Mouse (Mus musculus): Measurements from ENCODE around the gene Lhfp. TPM values are rescaled to one million over a fixed set of nuclear protein-coding genes. Genes with fewer than 3 reads are reported as not detected.

Gene Lhfp
- polyA plus RNA-seq, 1 experiment from 2014 or later = 89.7 TPM

DNA sequence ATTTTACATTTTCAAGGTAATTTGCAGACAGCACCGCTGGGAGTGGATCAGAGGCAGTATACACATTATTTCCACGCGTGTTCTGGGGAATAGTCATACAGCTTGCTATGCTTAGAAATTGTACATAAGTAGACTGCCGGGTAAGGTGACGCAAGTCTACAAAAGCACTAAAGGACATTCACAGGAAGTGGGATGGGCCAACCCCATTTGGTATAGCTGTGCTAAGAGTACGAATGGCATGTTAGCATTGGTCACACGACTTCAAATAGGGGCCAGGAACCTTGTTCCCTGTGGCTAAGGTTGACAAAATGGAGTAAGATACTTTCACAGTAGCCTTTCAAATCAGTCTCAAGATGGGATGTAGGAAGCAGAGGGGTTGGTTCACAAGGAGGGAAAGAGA is 4.4 kb upstream of the Lhfp start:
- no peak overlapping the region for H3K27ac ChIP-seq (ENCODE audit: low read depth, low read length)
- WGBS = 76% methylated on average over 7 of the region's 7 CpGs
- no peak for ATAC-seq (ENCODE audit: low FRiP score, low TSS enrichment)

DNA sequence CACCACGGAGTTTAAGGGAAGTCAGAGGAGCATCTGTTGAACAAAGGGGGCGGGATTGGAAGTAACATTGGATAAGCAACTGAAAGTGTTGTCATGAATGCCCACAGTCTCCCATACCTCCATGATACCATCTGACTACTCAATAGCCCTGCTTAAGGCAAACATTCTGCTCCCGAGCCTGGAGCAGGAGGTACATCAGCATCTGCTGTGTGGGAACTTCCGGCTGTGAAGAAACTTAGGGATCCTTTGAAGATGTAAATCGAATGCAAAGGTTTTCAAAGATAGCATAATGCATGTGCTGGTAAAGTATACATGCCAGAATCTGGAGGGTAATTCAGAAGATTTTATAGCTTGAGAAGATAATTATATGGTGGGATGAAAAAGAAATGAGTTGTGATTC is 2.4 kb upstream of the Lhfp start:
- WGBS = 78% methylated on average over 5 of the region's 5 CpGs
- no peak overlapping the region for H3K4me2 ChIP-seq (replicated peaks; ENCODE audit: low read depth, low read length)
- no peaks in the 10 kb centered on the region for H3K27me3 ChIP-seq (ENCODE audit: control insufficient read depth, insufficient read depth, low read length)
- no peak overlapping the region for H3K27ac ChIP-seq (ENCODE audit: low read depth, low read length)
- no peak overlapping the region for H3K4me3 ChIP-seq (ENCODE audit: low read length)
- H3K9ac ChIP-seq (ENCODE audit: low read depth, low read length) = no peak overlapping the region
- H3K4me1 ChIP-seq (ENCODE audit: control insufficient read depth, insufficient read depth, low read length) = 0 out of 2 replicates have a peak, but pooled peaks cover 9% of the 10 kb centered on the region
- no peaks in the 10 kb centered on the region; the same call in 1 of the 2 replicates for H3K36me3 ChIP-seq (ENCODE audit: control insufficient read depth, insufficient read depth, low read length)
- no peaks in the 10 kb centered on the region for H3K9me3 ChIP-seq (ENCODE audit: control insufficient read depth, low read length)
- ATAC-seq (ENCODE audit: low FRiP score, low TSS enrichment) = no peak

More for the DNA sequence above, 4.4 kb upstream of the Lhfp start:
- H3K27me3 ChIP-seq (ENCODE audit: control insufficient read depth, insufficient read depth, low read length) = no peaks in the 10 kb centered on the region
- no peaks in the 10 kb centered on the region for H3K9me3 ChIP-seq (ENCODE audit: control insufficient read depth, low read length)
- 0 out of 2 replicates have a peak, but pooled peaks cover 3% of the 10 kb centered on the region for H3K4me1 ChIP-seq (ENCODE audit: control insufficient read depth, insufficient read depth, low read length)
- no peak overlapping the region for H3K4me3 ChIP-seq (ENCODE audit: low read length)
- H3K4me2 ChIP-seq (replicated peaks; ENCODE audit: low read depth, low read length) = no peak overlapping the region
- H3K9ac ChIP-seq (ENCODE audit: low read depth, low read length) = no peak overlapping the region
- H3K36me3 ChIP-seq (ENCODE audit: control insufficient read depth, insufficient read depth, low read length) = no peaks in the 10 kb centered on the region

DNA sequence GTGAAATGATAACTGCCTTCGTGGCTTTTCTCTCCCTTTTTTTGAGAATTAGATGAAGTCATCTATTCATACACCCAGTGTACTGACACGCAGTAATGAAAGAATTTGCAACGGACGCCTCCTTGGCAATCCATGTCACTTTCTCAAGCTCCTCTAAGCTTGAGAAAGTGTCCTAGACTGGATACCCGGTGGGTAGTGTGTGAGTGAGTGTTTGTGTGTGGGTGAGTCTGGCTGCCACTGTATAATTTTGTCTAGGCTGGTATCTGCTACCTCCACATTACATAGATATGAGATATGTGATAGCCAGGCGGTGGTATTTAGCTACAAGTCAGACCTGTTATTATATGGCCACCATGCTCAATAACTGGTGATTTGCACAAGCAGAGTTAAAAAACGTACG is 1.6 kb upstream of the Lhfp start:
- H3K4me2 ChIP-seq (replicated peaks; ENCODE audit: low read depth, low read length) = no peak overlapping the region
- no peaks in the 10 kb centered on the region for H3K27me3 ChIP-seq (ENCODE audit: control insufficient read depth, insufficient read depth, low read length)
- H3K9me3 ChIP-seq (ENCODE audit: control insufficient read depth, low read length) = no peaks in the 10 kb centered on the region
- no peaks in the 10 kb centered on the region; the same call in 1 of the 2 replicates for H3K36me3 ChIP-seq (ENCODE audit: control insufficient read depth, insufficient read depth, low read length)
- H3K27ac ChIP-seq (ENCODE audit: low read depth, low read length) = no peak overlapping the region
- no peak overlapping the region for H3K9ac ChIP-seq (ENCODE audit: low read depth, low read length)
- no peak for ATAC-seq (ENCODE audit: low FRiP score, low TSS enrichment)
- no peak overlapping the region for H3K4me3 ChIP-seq (ENCODE audit: low read length)
- 0 out of 2 replicates have a peak, but pooled peaks cover 9% of the 10 kb centered on the region for H3K4me1 ChIP-seq (ENCODE audit: control insufficient read depth, insufficient read depth, low read length)
- WGBS = 82% methylated on average over 8 of the region's 8 CpGs

DNA sequence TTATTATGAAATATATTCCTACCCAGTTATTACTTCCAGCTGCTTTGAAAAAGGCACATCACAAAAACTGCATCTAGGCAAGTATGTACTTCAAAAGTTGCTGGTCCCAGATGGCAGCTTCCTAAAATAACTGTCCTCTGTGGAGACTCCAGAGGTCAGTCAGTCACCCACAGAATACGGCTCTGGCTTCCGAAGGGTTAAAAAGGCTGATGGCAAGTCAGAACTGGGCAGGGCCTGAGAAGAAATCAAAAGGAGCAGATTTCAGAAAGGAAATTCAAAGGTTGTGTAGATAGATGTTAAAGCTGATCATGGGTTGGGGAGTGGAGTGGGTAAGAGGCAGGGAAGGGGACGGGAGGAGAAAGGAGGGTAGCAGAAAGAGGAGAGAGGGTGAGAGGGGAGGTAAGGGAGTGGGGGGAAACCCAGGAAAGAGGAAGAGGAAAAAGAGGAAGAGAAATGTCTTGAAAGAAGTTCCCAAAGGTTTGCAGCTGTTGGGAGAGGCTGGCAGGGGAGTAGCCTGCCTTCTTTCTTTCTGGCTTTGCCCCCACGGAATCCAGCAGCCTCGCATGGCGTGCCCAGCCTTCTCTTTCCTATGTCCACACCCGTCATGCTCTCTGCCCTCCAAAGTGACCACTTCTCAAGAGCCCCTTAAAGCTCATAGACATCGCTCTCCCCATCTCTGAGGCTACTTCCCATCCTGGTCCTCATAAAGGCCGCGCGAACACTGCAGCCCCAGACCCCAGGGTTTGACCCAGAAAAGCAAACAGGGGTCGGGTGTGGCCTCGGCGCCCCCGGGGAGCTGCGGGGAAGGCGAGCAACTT is 526 bp upstream of the Lhfp start:
- H3K9me3 ChIP-seq (ENCODE audit: control insufficient read depth, low read length) = no peaks in the 10 kb centered on the region
- H3K27me3 ChIP-seq (ENCODE audit: control insufficient read depth, insufficient read depth, low read length) = no peaks in the 10 kb centered on the region
- WGBS = 4% methylated on average over 17 of the region's 17 CpGs
- peak overlapping the region; percentile 79 for H3K4me3 ChIP-seq (ENCODE audit: low read length)
- H3K4me2 ChIP-seq (replicated peaks; ENCODE audit: low read depth, low read length) = peak overlapping the region; percentile 90
- H3K27ac ChIP-seq (ENCODE audit: low read depth, low read length) = peak overlapping the region; percentile 51; the same call in 1 of the 2 replicates
- peaks cover 2% of the 10 kb centered on the region; the same call in 1 of the 2 replicates for H3K36me3 ChIP-seq (ENCODE audit: control insufficient read depth, insufficient read depth, low read length)
- H3K4me1 ChIP-seq (ENCODE audit: control insufficient read depth, insufficient read depth, low read length) = 0 out of 2 replicates have a peak, but pooled peaks cover 12% of the 10 kb centered on the region
- peak overlapping the region; percentile 79 for H3K9ac ChIP-seq (ENCODE audit: low read depth, low read length)
- ATAC-seq (ENCODE audit: low FRiP score, low TSS enrichment) = peak; percentile 58

- H3K27me3 ChIP-seq (ENCODE audit: control insufficient read depth, insufficient read depth, low read length) = no peaks in the 10 kb centered on the region
- no peak for ATAC-seq (ENCODE audit: low FRiP score, low TSS enrichment)
- peak overlapping the region; percentile 79; the same call in 1 of the 2 replicates for H3K9ac ChIP-seq (ENCODE audit: low read depth, low read length)
- peaks cover 2% of the 10 kb centered on the region; the same call in 1 of the 2 replicates for H3K36me3 ChIP-seq (ENCODE audit: control insufficient read depth, insufficient read depth, low read length)
- H3K9me3 ChIP-seq (ENCODE audit: control insufficient read depth, low read length) = no peaks in the 10 kb centered on the region
- H3K27ac ChIP-seq (ENCODE audit: low read depth, low read length) = no peak overlapping the region
- H3K4me1 ChIP-seq (ENCODE audit: control insufficient read depth, insufficient read depth, low read length) = 0 out of 2 replicates have a peak, but pooled peaks cover 15% of the 10 kb centered on the region
- 10% methylated on average over 9 of the region's 9 CpGs for WGBS
- peak overlapping the region; percentile 90 for H3K4me2 ChIP-seq (replicated peaks; ENCODE audit: low read depth, low read length)
- H3K4me3 ChIP-seq (ENCODE audit: low read length) = peak overlapping the region; percentile 79
Observed at GRCm38 (mm10) chr3:53042240-53042567, 876 bp downstream of the Lhfp start.

GRCm38 (mm10) chr3:53043206-53043780 is 2.0 kb downstream of the Lhfp start:
- no peak for ATAC-seq (ENCODE audit: low FRiP score, low TSS enrichment)
- H3K36me3 ChIP-seq (ENCODE audit: control insufficient read depth, insufficient read depth, low read length) = peaks cover 2% of the 10 kb centered on the region; the same call in 1 of the 2 replicates
- H3K27ac ChIP-seq (ENCODE audit: low read depth, low read length) = no peak overlapping the region
- H3K4me3 ChIP-seq (ENCODE audit: low read length) = peak overlapping the region; percentile 79
- peak overlapping the region; percentile 79; the same call in 1 of the 2 replicates for H3K9ac ChIP-seq (ENCODE audit: low read depth, low read length)
- no peaks in the 10 kb centered on the region for H3K9me3 ChIP-seq (ENCODE audit: control insufficient read depth, low read length)
- H3K4me2 ChIP-seq (replicated peaks; ENCODE audit: low read depth, low read length) = peak overlapping the region; percentile 90
- 0 out of 2 replicates have a peak, but pooled peaks cover 15% of the 10 kb centered on the region for H3K4me1 ChIP-seq (ENCODE audit: control insufficient read depth, insufficient read depth, low read length)
- no peaks in the 10 kb centered on the region for H3K27me3 ChIP-seq (ENCODE audit: control insufficient read depth, insufficient read depth, low read length)
- WGBS = 89% methylated on average over 13 of the region's 13 CpGs

DNA sequence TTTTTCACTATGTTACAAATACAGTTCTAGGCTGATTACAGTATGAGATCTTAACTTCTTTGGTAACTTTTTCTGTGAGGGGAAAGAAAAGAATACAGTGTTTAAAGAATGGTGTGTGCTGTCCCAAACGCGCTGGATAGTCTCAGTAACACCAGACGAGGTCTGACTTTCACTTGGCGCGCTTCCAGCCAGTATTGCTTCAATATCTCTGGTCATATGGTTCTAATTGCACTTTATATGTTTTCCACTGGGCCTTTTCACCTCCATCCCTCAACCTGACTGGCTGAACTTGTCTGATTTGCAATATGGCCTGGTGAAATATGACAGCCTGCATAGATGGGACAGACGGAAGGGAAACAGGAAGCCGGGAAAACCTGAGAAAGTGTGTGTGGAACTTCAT is 2.9 kb downstream of the Lhfp start:
- Histone ChIP-seq H3K27me3 (ENCODE audit: control insufficient read depth, insufficient read depth, low read length) (no peaks in the 10 kb centered on the region), H3K27ac (ENCODE audit: low read depth, low read length) (peak overlapping the region; percentile 37; the same call in 1 of the 2 replicates), H3K4me2 (replicated peaks; ENCODE audit: low read depth, low read length) (peak overlapping the region; percentile 90), H3K4me1 (ENCODE audit: control insufficient read depth, insufficient read depth, low read length) (0 out of 2 replicates have a peak, but pooled peaks cover 15% of the 10 kb centered on the region), H3K9me3 (ENCODE audit: control insufficient read depth, low read length) (no peaks in the 10 kb centered on the region), H3K9ac (ENCODE audit: low read depth, low read length) (peak overlapping the region; percentile 18; the same call in 1 of the 2 replicates), H3K36me3 (ENCODE audit: control insufficient read depth, insufficient read depth, low read length) (peaks cover 2% of the 10 kb centered on the region; the same call in 1 of the 2 replicates), H3K4me3 (ENCODE audit: low read length) (peak overlapping the region; percentile 79)
- 50% methylated on average over 7 of the region's 7 CpGs for WGBS
- ATAC-seq (ENCODE audit: low FRiP score, low TSS enrichment) = no peak

DNA sequence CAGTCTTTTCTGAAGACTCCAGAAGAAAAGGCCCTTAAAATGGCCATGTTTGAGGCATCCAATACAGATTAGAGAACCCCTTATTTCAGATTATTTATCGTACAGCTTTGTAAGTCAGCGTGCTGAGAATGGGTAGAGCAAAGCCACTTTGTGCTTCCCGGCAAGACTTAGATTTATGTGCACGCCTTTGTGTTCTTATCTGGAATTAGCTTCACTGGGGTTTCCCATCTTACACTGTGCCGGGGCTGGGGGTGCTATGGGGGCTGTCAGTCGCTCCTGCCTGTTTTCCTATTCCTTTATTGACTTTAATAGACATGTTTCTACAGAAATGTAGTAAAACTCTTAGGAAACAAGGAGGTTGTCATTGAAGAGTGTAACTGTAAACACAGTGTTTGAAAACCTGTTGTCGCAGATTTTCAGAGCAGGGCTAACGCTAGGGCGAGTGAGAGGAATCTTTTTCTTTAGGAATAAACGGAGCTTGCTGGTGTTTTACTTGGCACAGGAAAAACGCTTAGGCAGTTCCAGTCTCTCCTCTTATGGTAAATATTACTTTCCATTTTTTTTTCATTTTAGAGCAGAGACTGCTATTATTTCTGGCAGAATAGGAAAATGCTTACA is 3.5 kb downstream of the Lhfp start:
- H3K36me3 ChIP-seq (ENCODE audit: control insufficient read depth, insufficient read depth, low read length) = peaks cover 2% of the 10 kb centered on the region; the same call in 1 of the 2 replicates
- H3K27me3 ChIP-seq (ENCODE audit: control insufficient read depth, insufficient read depth, low read length) = no peaks in the 10 kb centered on the region
- no peak for ATAC-seq (ENCODE audit: low FRiP score, low TSS enrichment)
- 0 out of 2 replicates have a peak, but pooled peaks cover 15% of the 10 kb centered on the region for H3K4me1 ChIP-seq (ENCODE audit: control insufficient read depth, insufficient read depth, low read length)
- peak overlapping the region; percentile 18; the same call in 1 of the 2 replicates for H3K9ac ChIP-seq (ENCODE audit: low read depth, low read length)
- WGBS = 44% methylated on average over 11 of the region's 11 CpGs
- H3K9me3 ChIP-seq (ENCODE audit: control insufficient read depth, low read length) = no peaks in the 10 kb centered on the region
- peak overlapping the region; percentile 90 for H3K4me2 ChIP-seq (replicated peaks; ENCODE audit: low read depth, low read length)
- H3K4me3 ChIP-seq (ENCODE audit: low read length) = peak overlapping the region; percentile 79
- H3K27ac ChIP-seq (ENCODE audit: low read depth, low read length) = peak overlapping the region; percentile 37; the same call in 1 of the 2 replicates
